Mouse (Mus musculus): Measurements from ENCODE around the gene Klhl40. TPM values are rescaled to one million over a fixed set of nuclear protein-coding genes. Genes with fewer than 3 reads are reported as not detected.

Gene Klhl40
- polyA plus RNA-seq, 1 experiment from 2014 or later, result 0.08 TPM

DNA sequence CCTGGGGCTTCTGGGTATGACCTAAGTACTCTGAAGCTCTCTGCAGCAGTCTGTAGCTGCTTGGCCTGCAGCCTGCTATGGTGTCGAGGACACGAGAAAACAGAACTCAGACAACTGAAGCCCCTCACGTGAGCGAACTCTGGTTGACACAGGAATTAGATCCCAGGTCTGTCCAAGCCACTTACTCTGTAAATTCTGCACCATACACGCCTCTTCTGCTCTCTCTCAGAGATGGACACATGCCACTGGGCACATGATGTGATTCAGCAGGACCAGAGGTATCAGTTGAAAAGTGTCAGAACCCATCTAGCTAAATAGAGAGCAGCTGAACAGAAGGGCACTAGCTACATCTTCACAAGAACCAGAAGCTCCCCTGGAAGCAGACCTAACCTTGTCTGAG, 5.0 kb upstream of the Klhl40 start:
- WGBS, result 56% methylated on average over 5 of the region's 5 CpGs
- H3K9me3 ChIP-seq (ENCODE audit: control insufficient read depth, low read length), result no peaks in the 10 kb centered on the region
- no peak overlapping the region for H3K27ac ChIP-seq (ENCODE audit: low read depth, low read length)
- peaks cover 13% of the 10 kb centered on the region for H3K27me3 ChIP-seq (ENCODE audit: control insufficient read depth, insufficient read depth, low read length)
- peaks cover 11% of the 10 kb centered on the region for H3K36me3 ChIP-seq (ENCODE audit: control insufficient read depth, insufficient read depth, low read length)
- no peak for ATAC-seq (ENCODE audit: low FRiP score, low TSS enrichment)
- no peak overlapping the region for H3K9ac ChIP-seq (ENCODE audit: low read depth, low read length)
- no peak overlapping the region for H3K4me3 ChIP-seq (ENCODE audit: low read length)
- no peak overlapping the region for H3K4me2 ChIP-seq (replicated peaks; ENCODE audit: low read depth, low read length)
- no peaks in the 10 kb centered on the region for H3K4me1 ChIP-seq (ENCODE audit: control insufficient read depth, insufficient read depth, low read length)

DNA sequence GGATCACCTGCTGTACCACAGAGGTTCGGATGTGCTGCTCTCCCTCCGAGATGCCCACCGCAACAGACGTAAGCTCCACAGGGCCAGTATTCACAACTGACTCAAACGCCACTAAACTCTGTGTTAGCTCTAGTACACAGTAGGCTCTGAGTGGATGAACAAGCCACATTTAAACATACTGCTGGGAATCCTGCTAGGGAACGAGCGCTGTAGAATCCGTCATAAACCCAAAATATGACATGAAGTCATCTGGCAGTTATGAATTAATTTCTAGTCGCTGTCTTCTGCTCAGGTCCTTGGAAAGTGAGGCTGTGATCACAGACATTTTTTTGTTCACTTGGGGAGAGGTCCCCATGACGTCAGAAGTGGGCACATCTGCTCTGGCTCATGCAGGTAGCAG, 1.5 kb upstream of the Klhl40 start:
- H3K9me3 ChIP-seq (ENCODE audit: control insufficient read depth, low read length), result no peaks in the 10 kb centered on the region
- peaks cover 32% of the 10 kb centered on the region for H3K27me3 ChIP-seq (ENCODE audit: control insufficient read depth, insufficient read depth, low read length)
- H3K36me3 ChIP-seq (ENCODE audit: control insufficient read depth, insufficient read depth, low read length), result no peaks in the 10 kb centered on the region
- no peak overlapping the region for H3K4me3 ChIP-seq (ENCODE audit: low read length)
- H3K27ac ChIP-seq (ENCODE audit: low read depth, low read length), result no peak overlapping the region
- no peak overlapping the region for H3K9ac ChIP-seq (ENCODE audit: low read depth, low read length)
- ATAC-seq (ENCODE audit: low FRiP score, low TSS enrichment), result no peak
- H3K4me1 ChIP-seq (ENCODE audit: control insufficient read depth, insufficient read depth, low read length), result 0 out of 2 replicates have a peak, but pooled peaks cover 5% of the 10 kb centered on the region
- WGBS, result 83% methylated on average over 10 of the region's 10 CpGs
- H3K4me2 ChIP-seq (replicated peaks; ENCODE audit: low read depth, low read length), result no peak overlapping the region

DNA sequence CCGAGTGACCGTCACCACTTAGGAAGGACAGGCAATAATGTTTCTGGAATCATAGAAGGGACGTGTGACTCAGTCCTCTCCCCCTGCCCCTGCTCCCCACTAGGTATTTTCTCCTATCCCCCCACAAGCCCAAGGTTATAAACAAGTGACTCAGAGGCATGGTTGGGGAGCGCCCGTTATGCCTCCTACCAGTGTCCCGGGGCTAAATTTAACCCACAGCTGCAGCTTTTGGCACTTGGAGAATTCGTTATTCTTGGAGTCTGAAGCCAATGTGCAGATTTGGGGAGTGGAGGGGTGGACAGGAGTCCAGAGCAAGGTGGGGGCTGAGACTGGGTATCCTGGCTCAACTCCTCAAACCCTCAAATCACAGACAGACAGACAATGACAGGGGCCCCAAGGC, 896 bp upstream of the Klhl40 start:
- H3K27ac ChIP-seq (ENCODE audit: low read depth, low read length), result no peak overlapping the region
- H3K9me3 ChIP-seq (ENCODE audit: control insufficient read depth, low read length), result no peaks in the 10 kb centered on the region
- H3K27me3 ChIP-seq (ENCODE audit: control insufficient read depth, insufficient read depth, low read length), result peaks cover 32% of the 10 kb centered on the region
- ATAC-seq (ENCODE audit: low FRiP score, low TSS enrichment), result no peak
- 0 out of 2 replicates have a peak, but pooled peaks cover 5% of the 10 kb centered on the region for H3K4me1 ChIP-seq (ENCODE audit: control insufficient read depth, insufficient read depth, low read length)
- H3K9ac ChIP-seq (ENCODE audit: low read depth, low read length), result no peak overlapping the region
- H3K36me3 ChIP-seq (ENCODE audit: control insufficient read depth, insufficient read depth, low read length), result no peaks in the 10 kb centered on the region
- no peak overlapping the region for H3K4me3 ChIP-seq (ENCODE audit: low read length)
- 85% methylated on average over 7 of the region's 7 CpGs for WGBS
- H3K4me2 ChIP-seq (replicated peaks; ENCODE audit: low read depth, low read length), result no peak overlapping the region

DNA sequence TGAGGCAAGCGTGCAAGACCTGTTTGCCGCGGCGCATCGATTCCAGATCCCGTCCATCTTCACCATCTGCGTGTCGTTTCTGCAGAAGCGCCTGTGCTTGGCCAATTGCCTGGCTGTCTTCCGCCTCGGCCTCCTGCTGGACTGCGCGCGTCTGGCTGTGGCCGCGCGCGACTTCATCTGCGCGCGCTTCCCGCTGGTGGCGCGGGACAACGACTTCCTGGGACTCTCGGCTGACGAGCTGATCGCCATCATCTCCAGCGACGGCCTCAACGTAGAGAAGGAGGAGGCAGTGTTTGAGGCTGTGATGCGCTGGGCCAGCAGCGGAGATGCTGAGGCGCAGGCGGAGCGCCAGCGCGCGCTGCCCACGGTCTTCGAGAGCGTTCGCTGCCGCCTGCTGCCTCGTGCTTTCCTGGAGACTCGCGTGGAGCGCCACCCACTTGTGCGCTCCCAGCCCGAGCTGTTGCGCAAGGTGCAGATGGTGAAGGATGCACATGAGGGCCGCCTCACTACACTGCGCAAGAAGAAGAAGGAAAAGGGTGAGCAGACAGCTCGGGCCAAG, 738 bp downstream of the Klhl40 start:
- Histone ChIP-seq H3K36me3 (ENCODE audit: control insufficient read depth, insufficient read depth, low read length) (no peaks in the 10 kb centered on the region), H3K27me3 (ENCODE audit: control insufficient read depth, insufficient read depth, low read length) (peaks cover 32% of the 10 kb centered on the region), H3K4me2 (replicated peaks; ENCODE audit: low read depth, low read length) (peak overlapping the region; percentile 54), H3K27ac (ENCODE audit: low read depth, low read length) (no peak overlapping the region), H3K9ac (ENCODE audit: low read depth, low read length) (peak overlapping the region; percentile 19; the same call in 1 of the 2 replicates), H3K4me3 (ENCODE audit: low read length) (peak overlapping the region; percentile 30), H3K4me1 (ENCODE audit: control insufficient read depth, insufficient read depth, low read length) (0 out of 2 replicates have a peak, but pooled peaks cover 5% of the 10 kb centered on the region), H3K9me3 (ENCODE audit: control insufficient read depth, low read length) (no peaks in the 10 kb centered on the region)
- ATAC-seq (ENCODE audit: low FRiP score, low TSS enrichment), result no peak
- 17% methylated on average over 54 of the region's 54 CpGs for WGBS

DNA sequence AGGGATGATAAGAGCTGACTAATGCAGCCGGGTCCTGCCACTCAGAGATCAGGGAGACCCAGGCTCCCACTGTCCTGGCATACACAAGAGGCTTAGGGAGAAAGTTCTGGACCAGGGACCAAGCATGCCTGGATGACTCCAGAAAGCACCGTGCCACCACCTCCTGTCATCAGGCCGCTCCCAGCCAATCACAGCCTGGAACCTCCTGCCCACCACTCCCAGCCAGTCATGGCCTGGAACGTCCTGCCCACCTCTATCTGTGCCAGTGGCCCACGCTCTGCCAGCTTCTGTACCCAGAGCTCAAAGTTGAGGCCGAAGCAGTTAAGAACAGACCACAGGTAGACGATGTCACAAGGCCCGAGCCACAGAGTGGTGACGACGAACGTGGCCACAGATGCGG, 7.4 kb downstream of the Klhl40 start:
- no peak for ATAC-seq (ENCODE audit: low FRiP score, low TSS enrichment)
- no peak overlapping the region for H3K4me3 ChIP-seq (ENCODE audit: low read length)
- WGBS, result 90% methylated on average over 12 of the region's 12 CpGs

GRCm38 (mm10) chr9:121785261-121785660, 7.9 kb downstream of the Klhl40 start:
- no peaks in the 10 kb centered on the region for H3K36me3 ChIP-seq (ENCODE audit: control insufficient read depth, insufficient read depth, low read length)
- H3K9me3 ChIP-seq (ENCODE audit: control insufficient read depth, low read length), result no peaks in the 10 kb centered on the region
- no peak for ATAC-seq (ENCODE audit: low FRiP score, low TSS enrichment)
- 88% methylated on average over 8 of the region's 8 CpGs for WGBS
- H3K9ac ChIP-seq (ENCODE audit: low read depth, low read length), result no peak overlapping the region
- no peak overlapping the region for H3K27ac ChIP-seq (ENCODE audit: low read depth, low read length)
- no peak overlapping the region for H3K4me3 ChIP-seq (ENCODE audit: low read length)
- H3K4me2 ChIP-seq (replicated peaks; ENCODE audit: low read depth, low read length), result no peak overlapping the region
- H3K27me3 ChIP-seq (ENCODE audit: control insufficient read depth, insufficient read depth, low read length), result no peaks in the 10 kb centered on the region; the same call in 1 of the 2 replicates
- no peaks in the 10 kb centered on the region for H3K4me1 ChIP-seq (ENCODE audit: control insufficient read depth, insufficient read depth, low read length)

More for the DNA sequence above, 7.4 kb downstream of the Klhl40 start:
- Histone ChIP-seq H3K9ac (ENCODE audit: low read depth, low read length) (no peak overlapping the region), H3K27ac (ENCODE audit: low read depth, low read length) (no peak overlapping the region), H3K4me2 (replicated peaks; ENCODE audit: low read depth, low read length) (no peak overlapping the region), H3K27me3 (ENCODE audit: control insufficient read depth, insufficient read depth, low read length) (no peaks in the 10 kb centered on the region; the same call in 1 of the 2 replicates), H3K9me3 (ENCODE audit: control insufficient read depth, low read length) (no peaks in the 10 kb centered on the region), H3K4me1 (ENCODE audit: control insufficient read depth, insufficient read depth, low read length) (no peaks in the 10 kb centered on the region), H3K36me3 (ENCODE audit: control insufficient read depth, insufficient read depth, low read length) (no peaks in the 10 kb centered on the region)

GRCm38 (mm10) chr9:121786359-121786758, 9.0 kb downstream of the Klhl40 start:
- no peaks in the 10 kb centered on the region; the same call in 1 of the 2 replicates for H3K27me3 ChIP-seq (ENCODE audit: control insufficient read depth, insufficient read depth, low read length)
- no peak overlapping the region for H3K27ac ChIP-seq (ENCODE audit: low read depth, low read length)
- H3K4me3 ChIP-seq (ENCODE audit: low read length), result no peak overlapping the region
- H3K9me3 ChIP-seq (ENCODE audit: control insufficient read depth, low read length), result no peaks in the 10 kb centered on the region
- no peak for ATAC-seq (ENCODE audit: low FRiP score, low TSS enrichment)
- peaks cover under 1% of the 10 kb centered on the region for H3K4me1 ChIP-seq (ENCODE audit: control insufficient read depth, insufficient read depth, low read length)
- no peak overlapping the region for H3K9ac ChIP-seq (ENCODE audit: low read depth, low read length)
- H3K36me3 ChIP-seq (ENCODE audit: control insufficient read depth, insufficient read depth, low read length), result no peaks in the 10 kb centered on the region
- no peak overlapping the region for H3K4me2 ChIP-seq (replicated peaks; ENCODE audit: low read depth, low read length)
- 80% methylated on average over 2 of the region's 2 CpGs for WGBS

- H3K9ac ChIP-seq (ENCODE audit: low read depth, low read length), result no peak overlapping the region
- ATAC-seq (ENCODE audit: low FRiP score, low TSS enrichment), result peak; percentile 84
- no peaks in the 10 kb centered on the region for H3K27me3 ChIP-seq (ENCODE audit: control insufficient read depth, insufficient read depth, low read length)
- 18% methylated on average over 5 of the region's 5 CpGs for WGBS
- H3K4me1 ChIP-seq (ENCODE audit: control insufficient read depth, insufficient read depth, low read length), result peaks cover 11% of the 10 kb centered on the region
- no peak overlapping the region for H3K4me3 ChIP-seq (ENCODE audit: low read length)
- H3K4me2 ChIP-seq (replicated peaks; ENCODE audit: low read depth, low read length), result no peak overlapping the region
- H3K9me3 ChIP-seq (ENCODE audit: control insufficient read depth, low read length), result no peaks in the 10 kb centered on the region
- no peak overlapping the region for H3K27ac ChIP-seq (ENCODE audit: low read depth, low read length)
- no peaks in the 10 kb centered on the region for H3K36me3 ChIP-seq (ENCODE audit: control insufficient read depth, insufficient read depth, low read length)
Measured at GRCm38 (mm10) chr9:121791206-121791605, 13.8 kb downstream of the Klhl40 start.

GRCm38 (mm10) chr9:121791757-121792521, 14.5 kb downstream of the Klhl40 start, which contains the start of gene Hhatl:
Hhatl (minus strand) TSS chr9:121792507.
- Histone ChIP-seq H3K4me1 (ENCODE audit: control insufficient read depth, insufficient read depth, low read length) (peaks cover 11% of the 10 kb centered on the region), H3K36me3 (ENCODE audit: control insufficient read depth, insufficient read depth, low read length) (no peaks in the 10 kb centered on the region), H3K4me3 (ENCODE audit: low read length) (no peak within 1 kb of the TSS), H3K4me2 (replicated peaks; ENCODE audit: low read depth, low read length) (no peak within 1 kb of the TSS), H3K27ac (ENCODE audit: low read depth, low read length) (no peak within 1 kb of the TSS), H3K27me3 (ENCODE audit: control insufficient read depth, insufficient read depth, low read length) (no peaks in the 10 kb centered on the region), H3K9ac (ENCODE audit: low read depth, low read length) (no peak within 1 kb of the TSS), H3K9me3 (ENCODE audit: control insufficient read depth, low read length) (no peaks in the 10 kb centered on the region)
- ATAC-seq (ENCODE audit: low FRiP score, low TSS enrichment), result peak; percentile 48
- WGBS, result 36% methylated on average over 23 of the region's 24 CpGs
